Mouse (Mus musculus) hindbrain, embryonic 11.5 days (tissue): ENCODE measurements around the gene Akap7. TPM values are rescaled to one million over a fixed set of nuclear protein-coding genes. Genes with fewer than 3 reads are reported as not detected.
"Not testable (repeated sequence)": the region's sequence is repeated elsewhere in the genome, so short reads cannot be mapped to it uniquely, and the experiment has no call there.

ENCODE experiments used
- ATAC-seq: fragments of 200-750 bp; cut with Nextera tagmentation; 2 replicates; pipeline ENCODE4 v1.8.0; 2017; ENCODE audit warnings: mild to moderate bottlenecking, moderate TSS enrichment, moderate library complexity; ENCODE audit not compliant: low FRiP score
- DNase-seq: peaks from one replicate; pipeline ENCODE4 v3.0.0-alpha.2; 2015; ENCODE audit warnings: low spot score
- H3K27ac ChIP-seq: fragments of 300-500 bp; sonication (generic); 2 replicates; pipeline ENCODE4 v1.5.1; 2014; ENCODE audit warnings: mild to moderate bottlenecking, low read depth, low read length
- H3K27me3 ChIP-seq: fragments of 300-500 bp; sonication (generic); 2 replicates; pipeline ENCODE4 v1.6.1; 2014; ENCODE audit warnings: mild to moderate bottlenecking, low read length, moderate library complexity, mixed read lengths; ENCODE audit not compliant: control insufficient read depth, insufficient read depth
- H3K36me3 ChIP-seq: fragments of 300-500 bp; sonication (generic); 2 replicates; pipeline ENCODE4 v1.6.1; 2014; ENCODE audit warnings: mild to moderate bottlenecking, low read length, moderate library complexity, mixed read lengths; ENCODE audit not compliant: control insufficient read depth, insufficient read depth
- H3K4me1 ChIP-seq: fragments of 300-500 bp; sonication (generic); replicated peaks from 2 replicates; pipeline ENCODE4 v1.6.1; 2014; ENCODE audit warnings: low read length, mixed read lengths; ENCODE audit not compliant: control insufficient read depth, insufficient read depth
- H3K4me2 ChIP-seq: fragments of 300-500 bp; sonication (generic); replicated peaks from 2 replicates; pipeline ENCODE4 v1.6.1; 2014; ENCODE audit warnings: mild to moderate bottlenecking, low read depth, low read length
- H3K4me3 ChIP-seq: fragments of 300-500 bp; sonication (generic); 2 replicates; pipeline ENCODE4 v1.5.1; 2014; ENCODE audit warnings: low read depth, low read length
- H3K9ac ChIP-seq: fragments of 300-500 bp; sonication (generic); 2 replicates; pipeline ENCODE4 v1.6.1; 2014; ENCODE audit warnings: low read depth, low read length
- H3K9me3 ChIP-seq: fragments of 300-500 bp; sonication (generic); 2 replicates; pipeline ENCODE4 v1.6.1; 2016; ENCODE audit warnings: low read length; ENCODE audit not compliant: control insufficient read depth
- WGBS: fragments of 180-500 bp; shearing (Covaris S2); extraction: QIAGEN DNeasy Blood & Tissue Kit; methylation state at CpG from one replicate; pipeline ENCODE4 v1.1.7; 2014; 5-methylcytosine and 5-hydroxymethylcytosine counted together
- polyA plus RNA-seq: library from polyadenylated mRNA; unstranded; fragments of >200 nt; fragmentation: Nextera tagmentation; extraction: Ambion mirVana; gene quantifications from 2 replicates; pipeline ENCODE4 v1.2.1, GENCODE M21; 2014

The Akap7 gene
- polyA plus RNA-seq, 1 experiment from 2014 or later: 22.6 TPM

GRCm38 (mm10) chr10:25184819-25185603, 122.7 kb downstream of the Akap7 start:
- Histone ChIP-seq H3K4me1 (no peaks in the 10 kb centered on the region), H3K9ac (no peak overlapping the region), H3K4me3 (no peak overlapping the region), H3K4me2 (no peak overlapping the region), H3K9me3 (no peaks in the 10 kb centered on the region), H3K27ac (no peak overlapping the region), H3K27me3 (no peaks in the 10 kb centered on the region), H3K36me3 (no peaks in the 10 kb centered on the region)
- WGBS: 82% methylated on average over 10 of the region's 10 CpGs
- DNase-seq (no peak), ATAC-seq (no peak)

DNA sequence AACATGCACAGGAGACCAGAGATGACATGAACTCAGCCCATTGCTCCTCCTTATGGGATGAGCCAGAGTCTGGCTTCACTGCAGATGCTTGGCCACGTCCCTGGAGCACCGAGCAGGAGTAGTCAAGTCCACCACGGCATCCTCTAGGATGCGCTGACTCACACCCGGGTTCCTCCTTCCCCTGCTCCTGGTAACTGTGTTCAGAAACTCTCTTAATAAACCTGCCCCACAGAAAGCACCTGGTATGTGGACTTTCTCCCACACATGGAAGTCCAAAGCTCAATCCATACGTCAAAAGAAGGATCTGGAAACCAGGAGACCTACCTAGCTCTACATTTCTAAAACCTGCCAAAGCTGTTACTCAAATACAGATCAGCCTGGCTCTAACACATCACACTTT, 124.4 kb downstream of the Akap7 start:
- H3K4me2 ChIP-seq: no peak overlapping the region
- WGBS: 89% methylated on average over 6 of the region's 6 CpGs
- H3K9ac ChIP-seq: no peak overlapping the region
- H3K36me3 ChIP-seq: no peaks in the 10 kb centered on the region
- H3K4me1 ChIP-seq: no peaks in the 10 kb centered on the region
- H3K4me3 ChIP-seq: no peak overlapping the region
- no peak overlapping the region for H3K27ac ChIP-seq
- H3K27me3 ChIP-seq: no peaks in the 10 kb centered on the region
- H3K9me3 ChIP-seq: no peaks in the 10 kb centered on the region
- ATAC-seq: no peak
- DNase-seq: no peak

GRCm38 (mm10) chr10:25179030-25179429, 128.6 kb downstream of the Akap7 start:
- Histone ChIP-seq H3K36me3 (no peaks in the 10 kb centered on the region), H3K4me2 (no peak overlapping the region), H3K4me1 (no peaks in the 10 kb centered on the region), H3K9ac (no peak overlapping the region), H3K4me3 (no peak overlapping the region), H3K27me3 (no peaks in the 10 kb centered on the region), H3K27ac (no peak overlapping the region), H3K9me3 (no peaks in the 10 kb centered on the region)
- ATAC-seq: no peak
- DNase-seq: no peak
- 86% methylated on average over 4 of the region's 4 CpGs for WGBS

DNA sequence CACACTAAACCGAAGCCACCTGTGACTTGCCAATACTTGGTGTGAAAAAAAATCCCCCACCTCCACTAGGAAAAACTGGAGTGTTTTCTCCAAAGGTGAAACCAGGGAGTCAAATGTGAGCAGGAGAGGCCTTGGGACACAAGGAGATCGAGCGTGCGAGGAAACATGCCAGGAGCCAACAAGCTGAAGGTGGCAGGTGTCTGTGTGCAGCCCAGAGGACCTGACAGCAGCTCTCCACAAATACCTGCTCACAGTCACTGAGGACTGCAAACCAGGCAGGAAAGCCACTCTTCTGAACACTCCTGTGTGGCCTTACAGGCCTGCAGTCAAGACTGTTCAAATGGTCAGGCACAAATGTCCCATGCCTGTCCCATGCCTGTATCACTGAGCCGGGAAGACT, 130.4 kb downstream of the Akap7 start:
- no peak overlapping the region for H3K27ac ChIP-seq
- H3K4me3 ChIP-seq: no peak overlapping the region
- H3K4me2 ChIP-seq: no peak overlapping the region
- 97% methylated on average over 5 of the region's 5 CpGs for WGBS
- H3K9ac ChIP-seq: no peak overlapping the region
- no peaks in the 10 kb centered on the region for H3K27me3 ChIP-seq
- no peaks in the 10 kb centered on the region for H3K36me3 ChIP-seq
- no peak for DNase-seq
- ATAC-seq: no peak
- no peaks in the 10 kb centered on the region for H3K4me1 ChIP-seq
- H3K9me3 ChIP-seq: no peaks in the 10 kb centered on the region

GRCm38 (mm10) chr10:25174872-25175271, 132.8 kb downstream of the Akap7 start:
- 84% methylated on average over 2 of the region's 2 CpGs for WGBS
- no peaks in the 10 kb centered on the region for H3K27me3 ChIP-seq
- no peaks in the 10 kb centered on the region for H3K36me3 ChIP-seq
- ATAC-seq (no peak), DNase-seq (no peak)
- H3K27ac ChIP-seq: no peak overlapping the region
- H3K4me1 ChIP-seq: no peaks in the 10 kb centered on the region
- H3K9ac ChIP-seq: no peak overlapping the region
- no peaks in the 10 kb centered on the region for H3K9me3 ChIP-seq
- no peak overlapping the region for H3K4me3 ChIP-seq
- H3K4me2 ChIP-seq: no peak overlapping the region

DNA sequence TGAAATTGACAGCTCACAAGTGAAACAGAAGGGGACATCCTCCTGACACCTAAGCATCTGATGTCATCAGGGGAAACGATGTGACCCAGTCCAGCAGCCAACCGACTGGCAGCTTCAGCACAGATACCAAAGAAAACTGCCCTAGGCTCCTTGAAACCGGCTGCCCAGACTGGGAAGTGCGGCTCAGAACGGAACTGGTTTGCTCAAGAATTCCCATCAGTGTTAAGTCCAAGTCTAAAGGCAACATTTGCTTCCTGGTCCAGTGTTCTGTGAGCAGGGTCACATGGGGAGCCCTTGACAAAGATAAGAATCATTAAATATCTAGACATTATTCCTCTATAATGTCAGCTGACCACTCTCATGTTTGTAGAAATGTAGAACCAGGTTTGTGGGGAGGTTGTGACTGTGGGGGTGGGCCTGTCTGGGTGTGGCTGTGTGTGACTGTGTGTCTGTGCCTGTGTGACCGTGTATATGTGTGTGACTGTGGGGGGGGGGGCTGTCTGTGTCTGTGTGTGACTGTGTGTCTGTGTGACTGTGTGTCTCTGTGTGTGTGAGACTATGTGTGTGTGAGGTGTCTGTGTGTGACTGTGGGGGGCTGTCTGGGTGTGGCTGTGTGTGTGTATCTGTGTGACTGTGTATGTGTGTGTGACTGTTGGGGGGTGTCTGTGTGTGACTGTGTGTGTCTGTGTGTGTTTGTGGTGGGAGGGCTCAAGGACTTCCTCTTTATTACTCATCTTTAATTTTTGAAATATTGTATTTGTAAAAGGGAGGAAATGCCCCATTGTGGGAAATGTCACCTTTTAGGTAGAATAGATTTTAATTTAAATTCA, 140.1 kb downstream of the Akap7 start:
- Histone ChIP-seq H3K4me2 (no peak overlapping the region), H3K9me3 (no peaks in the 10 kb centered on the region), H3K27me3 (no peaks in the 10 kb centered on the region), H3K4me3 (no peak overlapping the region), H3K4me1 (no peaks in the 10 kb centered on the region), H3K9ac (no peak overlapping the region), H3K27ac (no peak overlapping the region), H3K36me3 (no peaks in the 10 kb centered on the region)
- 80% methylated on average over 6 of the region's 6 CpGs for WGBS
- ATAC-seq (no peak), DNase-seq (no peak)

- not testable (repeated sequence) for H3K27me3 ChIP-seq
- 14% methylated on average over 3 of the region's 3 CpGs for WGBS
Measured at GRCm38 (mm10) chr10:25163510-25163909, 144.2 kb downstream of the Akap7 start.

DNA sequence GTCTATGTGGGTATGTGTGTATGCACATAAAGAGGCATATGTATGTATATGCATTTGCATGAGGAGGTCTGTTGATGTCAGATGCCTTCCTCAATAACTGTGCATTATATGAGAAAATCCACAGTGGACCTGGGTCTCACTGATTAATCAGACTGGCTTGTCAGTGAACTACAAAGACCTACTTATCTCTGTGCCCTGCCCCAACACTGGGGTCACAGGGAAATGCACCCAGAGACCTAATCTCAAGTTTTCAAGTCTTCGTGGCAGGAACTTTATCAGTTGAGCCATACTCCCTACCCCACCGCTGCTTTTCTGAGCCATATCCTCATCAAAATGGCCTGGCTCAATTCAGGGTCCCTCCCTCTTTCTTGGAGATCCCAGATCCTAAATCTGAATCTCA, 146.0 kb downstream of the Akap7 start:
- ATAC-seq (no peak), DNase-seq (no peak)
- H3K36me3 ChIP-seq: no peaks in the 10 kb centered on the region
- no peak overlapping the region for H3K9ac ChIP-seq
- no peaks in the 10 kb centered on the region for H3K4me1 ChIP-seq
- H3K9me3 ChIP-seq: no peaks in the 10 kb centered on the region
- no peaks in the 10 kb centered on the region for H3K27me3 ChIP-seq
- 70% methylated on average over 2 of the region's 2 CpGs for WGBS
- no peak overlapping the region for H3K4me2 ChIP-seq
- no peak overlapping the region for H3K4me3 ChIP-seq
- H3K27ac ChIP-seq: no peak overlapping the region

More at GRCm38 (mm10) chr10:25163510-25163909, 144.2 kb downstream of the Akap7 start:
- not testable (repeated sequence) for H3K4me2 ChIP-seq, H3K36me3 ChIP-seq, H3K27ac ChIP-seq, H3K4me3 ChIP-seq, ATAC-seq, H3K4me1 ChIP-seq, DNase-seq, H3K9ac ChIP-seq, H3K9me3 ChIP-seq

- Histone ChIP-seq H3K9me3 (no peaks in the 10 kb centered on the region), H3K4me2 (no peak overlapping the region), H3K27ac (no peak overlapping the region), H3K9ac (no peak overlapping the region), H3K4me3 (no peak overlapping the region), H3K36me3 (no peaks in the 10 kb centered on the region), H3K27me3 (no peaks in the 10 kb centered on the region), H3K4me1 (no peaks in the 10 kb centered on the region)
- no peak for ATAC-seq
- DNase-seq: no peak
- WGBS: 89% methylated on average over 5 of the region's 5 CpGs
Measured at GRCm38 (mm10) chr10:25158651-25159050, 149.0 kb downstream of the Akap7 start.
